Mouse (Mus musculus) urinary bladder, postnatal 14 days (tissue): Measurements from ENCODE around the gene Rho.

Experiments
- DNase-seq: peaks from one replicate; pipeline ENCODE4 v3.0.0; 2021; ENCODE audit warnings: low spot score

Gene Rho

DNA sequence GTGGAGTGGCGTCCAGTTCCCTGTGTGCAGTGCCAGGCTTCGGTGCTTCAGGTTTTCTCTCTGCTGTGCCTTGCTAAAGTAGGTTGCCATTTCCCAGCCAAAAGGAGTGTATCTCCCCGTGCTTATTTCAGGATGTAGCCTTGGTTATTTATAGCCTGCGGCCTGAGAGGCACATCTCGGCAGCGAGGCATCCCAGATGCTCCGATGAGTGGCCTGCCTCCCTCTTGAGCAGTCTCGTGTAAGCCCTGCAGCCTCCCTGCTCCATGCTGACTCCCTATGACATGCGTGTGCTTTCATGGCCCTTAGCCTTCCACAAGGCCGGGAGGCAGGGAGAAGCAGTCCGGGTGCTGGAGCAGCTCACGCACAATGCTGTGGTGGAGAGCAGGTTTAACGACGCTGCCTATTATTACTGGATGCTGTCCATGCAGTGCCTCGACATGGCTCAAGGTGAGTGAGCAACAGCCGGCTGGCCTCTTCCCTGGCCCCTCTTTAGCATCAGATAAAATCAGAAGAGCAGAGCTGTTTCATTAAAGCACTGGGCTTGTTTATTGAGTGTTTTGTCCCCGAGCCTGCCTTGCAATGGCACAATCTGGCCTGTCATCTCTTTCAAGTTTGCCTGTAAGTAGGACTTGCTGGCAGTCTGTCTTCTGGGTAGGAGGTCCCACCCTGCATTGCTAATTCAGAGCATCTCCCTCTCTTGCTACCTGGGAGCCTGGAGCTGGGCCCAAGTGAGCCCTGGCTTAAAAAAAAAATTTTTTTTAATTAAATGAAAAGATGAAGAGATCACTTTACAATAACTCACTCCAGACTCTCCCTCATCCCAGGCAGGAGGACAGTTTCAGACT, 15.7 kb upstream of the Rho start:
- DNase-seq = no peak

DNA sequence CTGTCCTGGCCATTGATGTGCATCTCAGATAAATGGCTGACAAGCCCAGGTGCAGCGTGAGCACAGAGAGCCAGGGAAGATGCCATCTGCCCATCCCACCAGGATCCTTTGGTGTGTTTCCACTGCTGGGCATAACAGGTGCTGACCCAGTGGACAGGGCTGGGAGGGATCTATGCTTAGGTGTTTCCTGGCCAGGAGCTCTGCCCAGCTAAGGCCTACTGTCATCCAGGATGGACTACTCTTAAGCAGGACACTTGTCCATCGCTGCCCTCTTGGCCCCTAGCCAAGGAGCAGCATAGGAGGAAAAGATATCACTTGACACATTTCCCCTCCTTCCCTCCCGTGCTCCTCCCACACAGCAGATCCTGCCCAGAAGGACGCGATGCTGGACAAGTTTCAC, 14.9 kb upstream of the Rho start:
- no peak for DNase-seq

DNA sequence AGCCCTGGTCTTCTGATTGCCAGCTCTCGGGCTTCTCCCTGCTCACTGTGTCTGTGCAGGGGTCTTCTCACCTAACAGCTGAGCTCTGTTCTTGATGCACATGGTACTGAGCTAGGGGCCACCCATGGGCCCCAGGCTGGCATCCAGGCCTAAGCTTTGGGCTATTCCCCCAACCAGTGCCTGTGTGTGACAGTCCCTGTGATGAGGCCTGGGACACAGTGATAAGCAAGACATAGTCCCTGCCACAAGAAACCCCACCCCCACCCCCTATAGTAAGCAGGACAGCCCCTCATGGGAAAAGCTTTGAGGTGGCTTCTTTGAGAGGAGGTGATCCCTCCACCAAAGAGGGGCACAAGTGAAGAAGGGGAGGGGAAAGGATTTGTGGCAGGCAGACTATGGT, 12.9 kb upstream of the Rho start:
- no peak for DNase-seq

DNA sequence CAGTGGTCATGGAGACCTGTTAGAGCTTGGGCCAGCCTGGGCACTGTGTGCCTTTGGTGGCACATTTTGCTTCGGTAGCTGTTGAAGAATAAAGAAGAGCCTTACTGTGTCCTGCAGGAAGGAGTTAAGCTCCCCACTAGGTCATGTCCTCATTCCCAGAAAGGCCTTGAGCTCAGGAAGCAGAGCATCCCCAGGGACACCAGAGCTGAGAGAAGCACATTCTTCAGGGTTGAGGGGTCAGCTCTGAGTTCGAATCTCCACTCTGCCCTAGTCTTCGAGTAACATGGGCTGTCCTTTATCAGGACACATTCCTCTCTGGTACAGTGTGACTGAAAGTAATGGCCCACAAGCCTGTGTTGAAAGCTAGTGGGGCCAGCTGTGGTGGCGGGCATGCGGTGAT, 11.7 kb upstream of the Rho start:
- no peak for DNase-seq

DNA sequence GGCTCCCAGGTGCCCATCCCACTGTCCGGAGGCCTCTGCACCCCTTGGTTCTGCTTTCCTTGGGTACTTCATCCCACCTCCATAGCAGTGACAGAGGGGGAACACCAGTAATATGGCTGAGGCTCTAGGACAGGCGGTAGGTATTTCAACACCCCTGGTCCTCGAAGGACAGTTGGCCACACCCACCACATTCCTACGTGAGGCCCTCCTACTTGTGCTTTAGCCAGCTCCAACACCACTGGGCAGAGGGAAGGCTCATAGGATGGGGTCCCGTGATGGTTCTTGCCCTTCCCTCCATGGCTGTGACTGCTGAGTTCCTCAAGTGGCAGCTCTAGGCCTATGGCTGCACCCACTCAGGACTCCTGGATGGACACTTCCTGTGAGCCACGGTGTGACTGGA, 6.7 kb upstream of the Rho start:
- no peak for DNase-seq

DNA sequence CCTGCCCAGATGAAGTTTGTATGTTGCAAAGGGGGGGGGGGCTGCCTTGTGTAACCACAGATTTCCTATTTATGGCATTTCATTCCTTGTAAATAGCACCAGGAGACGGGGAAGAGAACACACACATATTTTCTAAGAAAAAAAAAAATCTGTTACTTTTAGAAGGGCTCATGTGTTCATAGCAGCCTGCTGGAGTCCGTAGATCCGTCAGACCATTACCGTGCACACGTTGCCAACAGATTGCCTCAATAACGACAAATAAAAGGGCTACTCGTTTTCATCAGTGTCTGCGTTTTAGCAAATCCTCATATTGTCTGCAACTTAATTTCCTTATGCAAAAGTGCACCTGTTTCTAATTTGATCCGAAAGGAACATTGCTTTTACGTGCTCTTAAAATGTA, 5.1 kb upstream of the Rho start:
- no peak for DNase-seq

DNA sequence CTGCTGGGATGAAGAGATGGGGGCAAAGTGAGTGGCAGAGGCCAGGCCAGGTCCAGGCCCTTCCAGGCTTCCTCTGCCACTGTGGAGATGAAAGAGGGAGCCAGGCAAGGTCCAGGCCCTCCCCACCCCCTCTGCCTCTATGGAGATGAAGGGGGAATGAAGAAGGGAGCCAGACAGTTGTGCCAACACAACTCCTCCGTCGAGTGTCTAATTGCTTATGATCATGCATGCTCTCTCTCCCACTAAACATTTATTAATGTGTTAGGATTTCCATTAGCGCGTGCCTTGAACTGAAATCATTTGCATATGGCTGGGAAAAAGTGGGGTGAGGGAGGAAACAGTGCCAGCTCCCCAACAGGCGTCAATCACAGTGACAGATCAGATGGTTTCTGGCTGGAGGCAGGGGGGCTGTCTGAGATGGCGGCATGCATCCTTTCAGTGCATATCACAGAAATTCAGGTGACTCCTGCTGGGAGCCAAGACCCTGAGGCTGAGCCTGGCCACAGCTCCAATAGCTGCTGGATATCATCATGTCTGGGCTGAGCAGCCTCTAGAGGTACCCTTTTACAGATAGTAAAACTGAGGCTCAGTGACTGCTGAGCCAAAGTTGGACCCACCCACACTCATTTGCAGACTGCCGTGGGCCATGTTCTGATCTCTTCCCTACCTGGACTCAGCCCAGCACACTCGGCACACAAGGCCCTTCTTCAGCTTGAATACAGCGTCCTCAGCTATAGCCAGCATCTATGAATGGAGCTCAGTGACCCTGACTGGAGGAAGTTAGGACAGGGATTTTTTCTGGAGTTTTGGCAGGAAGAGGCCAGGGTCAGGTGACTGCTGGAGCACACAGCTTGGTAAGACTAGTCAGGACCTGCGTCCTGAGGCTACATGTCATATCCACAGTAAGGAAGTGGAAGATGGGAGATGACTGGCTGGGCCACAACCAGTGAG, 4.0 kb upstream of the Rho start:
- no peak for DNase-seq

DNA sequence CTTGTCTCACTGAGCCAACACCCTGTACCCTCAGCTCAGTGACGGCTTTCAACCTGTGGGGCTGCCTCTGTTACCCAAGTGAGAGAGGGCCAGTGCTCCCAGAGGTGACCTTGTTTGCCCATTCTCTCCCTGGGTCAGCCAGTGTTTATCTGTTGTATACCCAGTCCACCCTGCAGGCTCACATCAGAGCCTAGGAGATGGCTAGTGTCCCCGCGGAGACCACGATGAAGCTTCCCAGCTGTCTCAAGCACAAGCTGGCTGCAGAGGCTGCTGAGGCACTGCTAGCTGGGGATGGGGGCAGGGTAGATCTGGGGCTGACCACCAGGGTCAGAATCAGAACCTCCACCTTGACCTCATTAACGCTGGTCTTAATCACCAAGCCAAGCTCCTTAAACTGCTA, 1.5 kb upstream of the Rho start:
- DNase-seq = no peak

DNA sequence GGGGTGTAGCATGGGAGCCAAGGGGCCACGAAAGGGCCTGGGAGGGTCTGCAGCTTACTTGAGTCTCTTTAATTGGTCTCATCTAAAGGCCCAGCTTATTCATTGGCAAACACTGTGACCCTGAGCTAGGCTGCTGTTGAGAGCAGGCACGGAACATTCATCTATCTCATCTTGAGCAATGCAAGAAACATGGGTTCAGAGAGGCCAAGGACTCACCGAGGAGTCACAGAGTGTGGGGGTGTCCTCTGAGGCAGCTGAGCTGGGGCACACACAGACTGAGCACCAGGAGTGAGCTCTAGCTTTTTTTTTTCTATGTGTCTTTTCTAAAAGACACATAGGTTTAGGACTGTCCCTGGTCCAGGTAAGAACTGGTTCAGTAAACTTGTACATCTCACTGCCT, 843 bp downstream of the Rho start:
- DNase-seq = no peak

DNA sequence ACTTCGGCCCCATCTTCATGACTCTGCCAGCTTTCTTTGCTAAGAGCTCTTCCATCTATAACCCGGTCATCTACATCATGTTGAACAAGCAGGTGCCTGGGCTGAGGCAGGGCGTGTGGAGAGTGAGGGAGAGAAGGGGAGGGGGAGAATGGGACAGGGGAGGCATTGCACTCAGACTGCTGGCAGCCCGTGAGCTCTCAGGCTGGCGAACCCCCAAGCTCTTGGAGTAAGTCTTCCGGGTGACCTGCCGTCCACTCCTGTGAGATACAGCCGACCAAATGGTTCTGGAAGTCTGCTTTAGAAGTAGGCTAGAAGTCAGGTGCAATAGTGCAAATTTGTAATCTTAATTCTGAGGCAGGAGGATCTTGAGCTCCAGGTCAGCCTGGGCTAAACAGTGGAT, 4.0 kb downstream of the Rho start:
- DNase-seq = no peak

DNA sequence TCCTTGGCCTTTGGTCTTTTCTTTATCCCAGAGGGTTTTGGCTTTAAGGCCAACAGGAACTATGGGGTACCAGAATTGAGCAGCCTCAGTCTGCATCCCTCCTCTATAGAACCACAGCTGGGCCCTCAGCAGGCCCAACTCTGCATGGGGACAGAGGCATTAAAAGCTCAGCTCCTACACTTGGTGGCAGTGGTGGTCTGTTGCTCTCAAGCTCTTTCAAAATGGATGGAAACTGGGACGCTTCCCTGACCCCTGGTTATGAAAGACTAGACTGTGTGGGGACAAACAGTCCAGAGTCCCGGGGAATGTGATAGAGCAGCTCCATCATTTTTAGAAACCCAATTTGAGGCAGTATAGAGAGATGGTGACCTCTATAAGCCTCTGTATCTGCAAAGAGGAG, 6.5 kb downstream of the Rho start:
- no peak for DNase-seq

DNA sequence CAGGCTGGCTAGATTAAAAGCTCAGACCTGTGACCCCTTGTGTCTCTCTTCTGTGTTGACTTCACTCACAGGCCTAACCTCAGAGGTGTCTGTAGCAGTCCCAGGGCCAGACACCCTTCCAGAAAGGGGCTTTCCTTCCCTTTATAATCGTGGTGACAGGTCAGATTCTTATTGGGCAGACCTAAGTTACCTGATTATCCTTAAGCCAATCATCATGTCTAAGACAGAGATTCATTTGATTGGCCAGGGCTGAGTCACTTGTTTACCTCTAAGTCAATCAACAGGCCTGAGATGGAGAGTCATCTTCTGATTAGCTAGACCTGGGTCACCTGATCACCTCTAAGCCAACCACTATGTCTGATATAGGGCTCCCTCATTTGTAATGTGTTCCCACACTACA, 7.2 kb downstream of the Rho start:
- no peak for DNase-seq

DNA sequence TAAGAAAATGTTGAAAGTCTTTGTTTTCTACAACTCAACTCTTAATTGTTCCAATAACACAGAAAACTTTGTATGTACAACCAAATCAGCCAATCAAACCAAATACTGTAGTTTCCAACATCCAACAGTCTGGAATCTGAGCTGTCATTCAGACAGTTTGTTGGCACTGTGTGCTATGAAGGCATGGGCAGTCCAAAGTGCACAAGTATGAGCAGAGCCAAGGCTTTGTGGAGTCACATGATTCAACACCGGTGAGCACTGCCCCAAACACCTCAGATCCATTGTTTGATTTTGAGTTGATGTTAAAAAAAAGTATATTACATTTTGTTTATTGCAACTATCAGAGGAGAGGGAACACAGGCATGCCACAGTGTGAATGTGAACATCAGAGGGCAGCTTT, 9.1 kb downstream of the Rho start:
- no peak for DNase-seq

DNA sequence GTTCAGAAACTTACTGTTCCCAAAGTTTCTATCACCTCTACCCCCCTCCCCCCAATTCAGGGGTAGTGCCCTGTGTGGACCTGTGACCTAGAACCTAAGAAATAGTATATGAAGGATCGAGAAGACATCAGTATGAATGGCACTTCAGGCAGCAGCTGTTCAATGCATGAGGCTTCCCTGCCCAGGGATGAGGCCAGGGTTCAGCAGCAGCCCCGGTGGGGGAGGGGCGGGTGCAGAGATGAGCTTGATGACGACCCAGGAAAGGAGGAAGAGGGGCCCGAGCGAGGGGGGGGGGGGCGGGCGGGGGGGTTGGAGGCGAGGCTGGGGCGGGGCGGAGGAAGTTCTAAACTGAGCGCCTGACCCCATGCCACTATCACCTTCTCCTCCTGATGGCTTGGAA, 9.6 kb downstream of the Rho start:
- DNase-seq = no peak

DNA sequence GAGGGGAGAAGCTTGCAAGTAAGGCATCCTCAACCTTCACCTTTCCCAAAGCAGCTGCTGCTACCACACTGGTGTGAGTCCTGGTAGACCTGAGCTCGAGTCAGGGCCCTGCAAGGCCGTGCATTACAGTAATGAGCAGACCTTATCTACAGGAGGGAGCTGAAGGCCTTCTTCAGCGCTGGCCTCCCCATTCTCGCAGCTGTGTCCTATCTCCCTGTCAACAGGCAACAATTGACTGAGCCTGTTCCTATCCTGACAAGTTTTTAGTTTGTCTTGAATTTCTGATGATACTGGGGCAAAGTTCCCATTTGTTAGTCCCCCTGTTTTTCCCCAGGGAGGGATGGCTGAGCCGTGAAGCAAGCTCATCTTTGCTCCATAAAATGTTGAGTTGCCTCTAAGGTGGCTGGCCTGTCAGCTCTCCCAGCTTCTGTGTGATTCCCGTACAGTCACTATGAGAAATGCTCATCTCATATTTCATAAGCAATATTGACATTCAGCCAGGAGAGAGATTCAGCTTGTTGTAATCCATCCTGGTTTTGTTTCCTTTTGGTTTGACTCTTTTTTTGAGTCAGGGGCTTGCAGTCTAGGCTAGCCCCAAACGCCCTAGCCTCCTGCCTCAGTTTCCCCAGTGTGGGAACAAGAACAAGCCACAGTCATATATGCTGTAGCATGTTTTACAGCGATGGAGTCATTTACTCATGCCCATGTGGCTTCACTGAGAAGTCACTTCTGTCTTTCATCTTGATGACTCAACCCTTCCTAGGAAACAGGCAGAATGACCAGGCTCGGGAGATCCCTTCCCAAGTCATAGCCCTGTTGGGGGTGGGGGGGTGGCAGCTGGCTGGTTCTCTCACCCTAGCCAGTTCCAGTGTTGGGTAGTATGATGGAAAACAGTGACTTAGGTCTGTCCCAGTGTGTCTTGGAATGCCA, 12.2 kb downstream of the Rho start:
- no peak for DNase-seq

DNA sequence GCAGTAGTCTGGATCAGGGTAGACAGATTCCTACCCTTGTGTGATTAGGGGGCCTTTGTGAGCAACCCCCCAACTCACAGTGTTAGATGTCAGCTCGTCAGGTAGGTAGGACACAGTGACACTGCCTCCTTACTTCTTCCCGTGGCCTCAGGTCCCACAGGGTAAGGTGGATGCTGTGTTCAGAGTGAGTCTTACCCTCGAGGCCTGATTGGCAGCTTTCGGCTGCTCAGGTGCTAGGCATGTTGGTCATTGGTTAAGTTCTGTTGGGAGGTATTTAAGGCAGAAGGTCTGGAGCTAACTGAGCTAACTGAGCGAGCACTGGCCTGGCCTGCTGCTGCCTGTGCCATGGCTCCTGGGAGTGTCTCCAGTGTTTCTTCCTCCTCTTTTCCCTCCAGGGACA, 13.1 kb downstream of the Rho start, which contains the start of gene H1foo:
Gene H1foo, plus strand, starts transcription at position 301 of the 400 bp plus-strand sequence.
- DNase-seq = no peak

DNA sequence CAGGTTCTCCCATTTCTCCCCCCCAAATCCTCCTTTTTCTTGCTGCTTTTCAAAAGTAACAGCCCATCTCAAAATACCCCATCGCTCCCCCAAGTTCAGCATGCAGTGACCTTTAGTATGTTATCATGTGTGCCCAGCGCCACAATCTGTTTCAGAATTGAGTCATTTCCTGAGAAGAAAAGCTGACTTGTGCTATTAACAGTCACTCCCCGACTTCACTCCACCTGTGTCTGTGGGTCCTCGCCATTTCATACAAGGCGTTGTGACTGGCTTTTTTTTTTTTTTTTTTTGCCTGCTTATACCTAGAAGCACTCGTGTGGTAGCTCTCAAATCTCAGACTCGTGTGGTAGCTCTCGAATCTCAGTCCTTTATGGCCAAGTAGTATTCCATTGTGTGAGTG, 14.1 kb downstream of the Rho start:
- no peak for DNase-seq

DNA sequence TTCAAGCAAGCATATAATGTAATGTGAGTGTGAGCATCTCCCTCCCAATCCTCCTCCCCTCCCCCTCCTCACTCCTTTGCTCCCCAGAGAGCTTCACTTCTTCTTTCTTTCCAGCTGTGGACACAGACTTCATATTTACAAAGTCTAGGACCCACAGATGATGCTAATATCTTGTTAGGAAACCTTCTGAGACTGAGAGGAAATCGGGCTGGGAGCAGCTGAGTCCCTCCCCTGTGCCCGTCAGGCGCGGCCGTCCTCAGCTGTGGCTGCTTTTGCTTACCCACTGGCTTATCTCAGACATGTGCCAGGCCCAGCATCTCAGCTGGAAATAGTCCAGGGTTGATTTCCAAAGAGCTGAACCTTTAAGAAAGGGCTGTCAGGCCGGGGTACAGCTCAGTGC, 14.8 kb downstream of the Rho start:
- no peak for DNase-seq

DNA sequence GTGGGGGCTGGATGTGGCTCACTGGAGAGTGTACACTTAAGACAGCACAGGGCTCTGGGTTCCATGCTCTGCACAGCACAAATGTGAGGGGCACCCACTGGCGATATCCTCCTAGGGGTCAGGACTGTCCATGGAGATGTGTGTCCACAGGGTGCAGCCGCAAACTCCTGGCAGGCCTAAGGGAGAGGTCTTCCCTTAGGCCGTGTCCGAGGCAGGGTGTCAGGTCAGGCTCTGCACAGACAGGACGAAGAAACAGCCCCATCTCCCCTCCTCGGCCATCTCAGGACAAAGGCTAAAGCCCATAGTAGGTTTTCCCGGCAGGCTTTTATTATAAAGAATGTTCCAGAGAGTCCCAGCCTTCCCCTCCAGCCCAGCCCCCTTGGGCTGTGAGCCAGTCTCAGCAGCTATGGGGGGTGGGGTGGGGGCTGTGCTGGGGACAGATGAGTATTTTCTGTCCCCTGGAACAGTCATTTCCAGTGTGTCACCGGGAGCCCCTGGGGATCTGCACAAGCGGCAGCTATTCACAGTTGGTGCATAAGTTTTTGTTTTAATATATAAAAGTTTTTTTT, 23.0 kb downstream of the Rho start:
- DNase-seq = no peak

DNA sequence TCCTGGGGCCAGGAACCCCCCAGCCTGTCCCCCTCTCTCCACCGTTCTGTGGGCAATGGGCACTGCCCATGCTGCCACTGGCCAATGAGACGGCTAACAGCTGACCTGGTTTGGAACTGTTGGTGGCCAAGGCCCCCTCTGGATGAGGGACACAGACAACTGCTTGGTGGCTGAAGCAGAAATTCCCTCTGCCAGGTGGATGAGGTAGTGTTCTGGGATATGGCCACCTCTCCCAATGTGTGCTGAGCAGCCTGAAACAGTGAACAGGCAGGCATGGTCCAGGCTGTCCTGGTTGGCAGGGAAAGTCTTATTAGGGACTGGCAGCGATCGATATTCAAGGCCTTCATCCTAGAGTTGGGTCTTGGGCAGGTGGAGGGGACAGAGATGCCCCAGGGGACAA, 23.6 kb downstream of the Rho start:
- no peak for DNase-seq

DNA sequence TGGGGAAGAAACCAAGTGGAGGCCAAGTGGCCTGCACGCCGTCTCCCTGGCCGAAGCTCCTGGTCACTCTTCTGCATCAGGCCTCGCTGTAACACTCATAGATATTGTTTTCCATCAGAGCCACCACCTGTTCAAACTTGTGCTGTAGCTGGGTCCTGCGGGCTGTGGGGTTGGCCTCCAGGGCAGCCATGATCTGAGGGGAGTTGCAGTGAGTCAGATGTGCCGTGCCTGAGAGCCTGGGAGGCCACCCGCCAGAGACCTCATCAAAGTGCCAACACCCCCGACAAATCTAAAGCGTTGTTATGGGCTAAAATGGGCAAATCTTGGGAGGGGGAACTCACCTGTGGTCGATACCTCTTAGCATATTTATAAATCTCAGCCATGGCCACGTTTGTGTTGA, 24.1 kb downstream of the Rho start:
- no peak for DNase-seq

DNA sequence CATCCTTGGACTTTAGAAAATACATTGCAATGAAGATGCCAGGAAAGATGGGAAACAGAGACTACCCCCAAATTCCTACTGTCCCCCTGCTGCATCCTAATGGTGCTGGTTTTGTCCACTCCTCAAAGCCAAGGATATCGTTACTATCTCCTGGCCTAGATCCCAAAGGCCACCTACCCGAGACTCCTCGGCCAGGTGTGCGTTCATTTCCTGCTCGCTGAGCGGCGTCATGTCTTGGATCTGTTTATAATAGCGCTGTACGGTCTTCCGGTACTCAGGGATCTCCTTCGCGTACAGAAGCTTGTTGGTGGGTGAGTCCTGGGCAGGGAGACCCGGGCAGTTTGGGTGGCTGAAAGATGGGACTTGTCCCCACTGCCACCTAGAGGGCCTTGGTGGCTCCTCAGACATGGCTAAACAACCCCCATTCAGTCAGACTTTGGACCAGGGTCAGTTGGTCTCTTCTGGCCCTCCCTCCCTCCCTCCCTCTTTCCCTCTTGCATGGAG, 24.9 kb downstream of the Rho start:
- no peak for DNase-seq
